Mouse (Mus musculus) lung, embryonic 15.5 days (tissue): Measurements from ENCODE around the gene Stx6. TPM values are rescaled to one million over a fixed set of nuclear protein-coding genes. Genes with fewer than 3 reads are reported as not detected.
"Not testable (repeated sequence)": the region's sequence is repeated elsewhere in the genome, so short reads cannot be mapped to it uniquely, and the experiment has no call there.

Experiments used
- ATAC-seq: fragments of 200-750 bp; cut with Nextera tagmentation; 2 replicates; pipeline ENCODE4 v1.8.0; 2017; ENCODE audit warnings: moderate number of reproducible peaks, borderline replicate concordance; ENCODE audit not compliant: low FRiP score, low TSS enrichment; ENCODE audit errors: extremely low read depth
- H3K27ac ChIP-seq: fragments of 300-500 bp; sonication (generic); 2 replicates; pipeline ENCODE4 v1.5.1; 2015; ENCODE audit warnings: moderate library complexity, mild to moderate bottlenecking, inconsistent platforms
- H3K27me3 ChIP-seq: fragments of 300-500 bp; sonication (generic); 2 replicates; pipeline ENCODE4 v1.6.1; 2015; ENCODE audit warnings: inconsistent platforms
- H3K36me3 ChIP-seq: fragments of 300-500 bp; sonication (generic); 2 replicates; pipeline ENCODE4 v1.6.1; 2015; ENCODE audit warnings: inconsistent platforms
- H3K4me1 ChIP-seq: fragments of 300-500 bp; sonication (generic); 2 replicates; pipeline ENCODE4 v1.6.1; 2015; ENCODE audit warnings: inconsistent platforms
- H3K4me2 ChIP-seq: fragments of 300-500 bp; sonication (generic); 2 replicates; pipeline ENCODE4 v1.6.1; 2015; ENCODE audit warnings: inconsistent platforms, mild to moderate bottlenecking, moderate library complexity
- H3K4me3 ChIP-seq: fragments of 300-500 bp; sonication (generic); 2 replicates; pipeline ENCODE4 v1.5.1; 2015; ENCODE audit warnings: mild to moderate bottlenecking, inconsistent platforms
- H3K9ac ChIP-seq: fragments of 300-500 bp; sonication (generic); 2 replicates; pipeline ENCODE4 v1.6.1; 2015; ENCODE audit warnings: inconsistent platforms
- H3K9me3 ChIP-seq: fragments of 300-500 bp; sonication (generic); 2 replicates; pipeline ENCODE4 v1.6.1; 2016; ENCODE audit warnings: inconsistent platforms
- WGBS: fragments of 180-500 bp; shearing (Covaris S2); methylation state at CpG from one replicate; pipeline ENCODE4 v1.1.7; 2015; 5-methylcytosine and 5-hydroxymethylcytosine counted together
- polyA plus RNA-seq: library from polyadenylated mRNA; unstranded; fragments of >200 nt; fragmentation: Nextera tagmentation; extraction: Ambion mirVana; gene quantifications from 2 replicates; pipeline ENCODE4 v1.2.1, GENCODE M21; 2015

The Stx6 gene
- polyA plus RNA-seq, 1 experiment from 2014 or later, result 81.5 TPM

DNA sequence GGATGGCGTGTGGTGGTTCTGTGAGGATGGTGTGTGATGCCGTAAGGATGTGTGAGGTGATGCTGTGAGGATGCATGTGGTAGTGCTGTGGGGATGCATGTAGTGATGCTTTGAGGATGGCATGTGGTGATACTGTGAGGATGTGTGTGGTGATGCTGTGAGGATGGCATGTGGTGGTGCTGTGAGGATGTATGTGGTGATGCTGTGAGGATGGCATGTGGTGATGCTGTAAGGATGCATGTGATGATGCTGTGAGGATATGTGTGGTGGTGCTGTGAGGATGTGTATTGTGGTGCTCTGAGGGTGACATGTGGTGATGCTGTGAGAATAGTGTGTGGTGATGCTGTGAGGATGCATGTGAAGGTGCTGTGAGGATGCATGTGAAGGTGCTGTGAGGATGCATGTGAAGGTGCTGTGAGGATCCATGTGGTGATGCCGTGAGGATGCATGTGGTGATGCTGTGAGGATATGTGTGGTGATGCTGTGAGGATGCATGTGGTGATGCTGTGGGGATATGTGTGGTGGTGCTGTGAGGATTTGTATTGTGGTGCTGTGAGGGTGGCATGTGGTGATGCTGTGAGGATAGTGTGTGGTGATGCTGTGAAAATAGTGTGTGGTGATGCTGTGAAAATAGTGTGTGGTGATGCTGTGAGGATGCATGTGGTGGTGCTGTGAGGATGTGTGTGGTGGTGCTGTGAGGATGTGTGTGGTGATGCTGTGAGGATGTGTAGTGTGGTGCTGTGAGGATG lies 14.6 kb downstream of the Stx6 start:
- Histone ChIP-seq H3K9me3 (no peaks in the 10 kb centered on the region), H3K27me3 (no peaks in the 10 kb centered on the region), H3K4me3 (no peak overlapping the region), H3K27ac (no peak overlapping the region), H3K36me3 (peaks cover 20% of the 10 kb centered on the region), H3K4me1 (peaks cover 2% of the 10 kb centered on the region; the same call in 1 of the 2 replicates), H3K4me2 (no peak overlapping the region), H3K9ac (no peak overlapping the region)
- no peak for ATAC-seq
- WGBS, result 82% methylated on average over 3 of the region's 3 CpGs

DNA sequence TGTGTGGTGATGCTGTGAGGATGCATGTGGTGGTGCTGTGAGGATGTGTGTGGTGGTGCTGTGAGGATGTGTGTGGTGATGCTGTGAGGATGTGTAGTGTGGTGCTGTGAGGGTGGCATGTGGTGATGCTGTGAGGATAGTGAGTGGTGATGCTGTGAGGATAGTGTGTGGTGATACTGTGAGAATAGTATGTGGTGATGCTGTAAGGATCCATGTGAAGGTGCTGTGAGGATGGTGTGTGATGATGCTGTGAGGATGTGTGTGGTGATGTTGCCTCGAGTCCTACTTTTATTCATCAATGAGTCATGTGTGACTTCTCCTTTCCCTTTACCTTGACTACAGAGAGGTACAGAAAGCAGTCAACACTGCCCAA lies 15.1 kb downstream of the Stx6 start:
- 85% methylated on average over 1 of the region's 1 CpGs for WGBS
- H3K9ac ChIP-seq, H3K27ac ChIP-seq, ATAC-seq, H3K4me1 ChIP-seq, H3K27me3 ChIP-seq, H3K9me3 ChIP-seq, H3K4me3 ChIP-seq, H3K4me2 ChIP-seq: not testable (repeated sequence)
- peaks cover 22% of the 10 kb centered on the region for H3K36me3 ChIP-seq

DNA sequence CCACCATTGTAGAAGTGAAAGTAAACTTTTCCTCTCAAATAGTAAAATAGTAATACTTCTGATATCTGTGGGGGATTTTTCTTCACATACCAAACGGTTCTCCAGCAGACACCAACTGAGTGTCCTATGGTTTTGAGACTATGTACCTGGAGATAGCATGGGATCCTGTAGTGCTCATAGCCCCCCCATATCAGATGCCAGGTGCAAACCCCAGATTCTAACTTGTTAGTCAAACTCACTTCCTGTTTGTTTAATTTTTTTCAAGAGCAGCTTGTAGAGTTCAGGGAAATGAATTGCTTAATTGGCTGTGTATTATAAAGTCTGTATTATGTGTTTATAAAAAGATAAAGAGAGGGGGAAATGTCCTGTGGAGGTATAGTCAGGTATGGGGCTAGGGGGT lies 15.9 kb downstream of the Stx6 start:
- no peak overlapping the region for H3K9ac ChIP-seq
- no peaks in the 10 kb centered on the region for H3K27me3 ChIP-seq
- no peak overlapping the region for H3K27ac ChIP-seq
- no peak overlapping the region for H3K4me3 ChIP-seq
- no peaks in the 10 kb centered on the region for H3K4me1 ChIP-seq
- WGBS, result 67% methylated on average over 1 of the region's 1 CpGs
- H3K9me3 ChIP-seq, result no peaks in the 10 kb centered on the region
- H3K36me3 ChIP-seq, result peaks cover 22% of the 10 kb centered on the region
- no peak overlapping the region for H3K4me2 ChIP-seq
- ATAC-seq, result no peak

DNA sequence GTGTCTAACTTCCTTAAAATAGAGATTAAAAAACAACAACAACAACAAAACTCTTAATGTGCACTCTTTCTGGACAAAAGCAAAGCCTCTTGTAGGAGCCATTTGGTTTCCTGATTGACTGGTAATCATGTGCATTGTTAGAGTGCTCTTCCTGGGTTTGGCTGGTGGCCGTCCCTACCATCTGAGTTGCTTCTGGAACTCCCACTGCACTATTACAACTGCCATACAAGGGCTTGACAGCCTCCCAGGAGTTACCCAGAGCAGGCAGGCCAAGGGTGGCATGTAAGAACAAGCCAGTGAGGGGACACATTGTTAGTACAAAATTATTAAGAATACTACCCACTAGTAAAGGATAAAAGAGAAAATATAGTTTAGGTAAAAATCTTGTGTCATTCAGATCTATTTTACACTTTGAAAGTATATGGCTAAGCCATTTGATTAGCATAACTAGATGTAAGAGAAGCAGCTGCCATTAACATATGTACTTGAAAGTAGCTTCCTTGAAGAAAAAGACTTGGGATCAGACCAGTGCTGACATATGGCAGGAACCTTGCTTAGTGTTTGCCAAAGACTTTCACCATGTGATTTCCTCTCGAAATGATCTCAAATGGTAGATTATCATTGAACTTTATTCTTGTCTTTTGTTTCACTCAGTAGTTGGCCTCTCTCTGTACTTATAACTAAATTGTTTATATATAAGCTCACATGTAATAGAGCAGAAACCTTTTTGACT lies 19.8 kb downstream of the Stx6 start:
- 81% methylated on average over 2 of the region's 2 CpGs for WGBS
- no peak for ATAC-seq
- Histone ChIP-seq H3K4me1 (no peaks in the 10 kb centered on the region), H3K36me3 (peaks cover 32% of the 10 kb centered on the region), H3K27me3 (no peaks in the 10 kb centered on the region), H3K27ac (no peak overlapping the region), H3K4me2 (no peak overlapping the region), H3K9ac (no peak overlapping the region), H3K9me3 (no peaks in the 10 kb centered on the region), H3K4me3 (no peak overlapping the region)

DNA sequence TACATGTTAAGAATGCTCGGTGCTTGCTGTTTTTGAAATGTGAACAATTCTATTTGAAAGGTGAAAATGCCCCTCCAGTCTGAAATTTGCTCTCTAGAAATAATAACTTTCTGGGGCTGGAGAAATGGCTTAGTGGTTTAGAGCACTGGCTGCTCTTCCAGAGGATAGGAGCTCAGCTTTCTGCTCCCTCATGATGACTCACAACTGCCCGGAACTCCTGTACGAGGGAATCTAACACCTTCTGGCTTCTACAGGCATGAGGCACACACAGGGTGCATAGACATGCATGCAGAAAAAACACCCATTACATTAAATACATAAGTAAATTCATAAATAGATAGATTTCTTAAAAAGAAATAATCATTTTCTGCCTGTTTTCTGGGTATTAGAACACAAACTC lies 25.7 kb downstream of the Stx6 start:
- Histone ChIP-seq H3K27ac (no peak overlapping the region), H3K36me3 (peaks cover 24% of the 10 kb centered on the region; the same call in 1 of the 2 replicates), H3K4me2 (no peak overlapping the region), H3K27me3 (no peaks in the 10 kb centered on the region), H3K4me3 (no peak overlapping the region), H3K4me1 (no peaks in the 10 kb centered on the region), H3K9me3 (no peaks in the 10 kb centered on the region), H3K9ac (no peak overlapping the region)
- ATAC-seq, result no peak
- 79% methylated on average over 3 of the region's 3 CpGs for WGBS

DNA sequence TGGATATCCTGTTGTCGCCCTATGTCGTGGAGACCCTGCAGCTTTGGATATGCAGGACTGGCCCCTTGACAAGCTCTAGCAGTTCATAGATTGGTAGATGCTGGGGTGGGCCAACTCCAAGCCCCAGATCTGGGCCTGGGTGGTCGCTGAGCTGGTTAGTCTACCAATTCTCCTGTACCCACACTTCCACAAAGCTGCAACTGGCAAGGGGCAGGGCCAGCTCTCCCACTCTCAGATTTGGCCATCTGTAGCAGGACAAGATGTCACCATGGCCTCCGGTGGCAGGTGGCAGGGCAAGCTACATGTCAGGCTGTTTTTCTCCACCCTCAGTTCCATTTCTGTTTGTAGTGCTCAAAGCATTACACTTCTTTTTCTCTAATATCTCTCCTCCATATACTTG lies 30.1 kb downstream of the Stx6 start:
- Histone ChIP-seq H3K4me3 (no peak overlapping the region), H3K9ac (no peak overlapping the region), H3K4me2 (no peak overlapping the region), H3K9me3 (no peaks in the 10 kb centered on the region), H3K36me3 (peaks cover 31% of the 10 kb centered on the region), H3K27ac (no peak overlapping the region), H3K4me1 (peaks cover 15% of the 10 kb centered on the region; the same call in 1 of the 2 replicates), H3K27me3 (no peaks in the 10 kb centered on the region)
- ATAC-seq, result no peak
- 93% methylated on average over 4 of the region's 4 CpGs for WGBS

DNA sequence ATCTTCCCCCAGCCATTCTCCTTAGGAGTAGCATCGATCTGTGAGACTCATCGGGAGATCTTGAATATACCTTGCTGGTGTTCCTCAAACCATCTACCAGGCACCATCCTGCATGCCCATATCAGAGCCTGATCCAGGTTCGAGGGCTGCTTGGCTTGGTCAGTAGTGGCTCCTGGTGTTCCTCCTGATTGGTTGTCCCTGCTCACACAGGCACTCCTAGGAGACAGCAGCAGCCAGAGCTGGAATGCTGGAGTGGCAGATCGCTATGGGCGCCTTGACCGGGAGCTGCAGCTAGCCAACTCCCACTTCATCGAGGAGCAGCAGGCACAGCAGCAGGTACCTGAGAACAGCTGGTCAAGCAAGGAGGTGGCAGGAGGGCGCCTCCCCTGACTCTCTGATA lies 32.7 kb downstream of the Stx6 start:
- H3K4me3 ChIP-seq, result no peak overlapping the region
- H3K4me1 ChIP-seq, result peaks cover 15% of the 10 kb centered on the region; the same call in 1 of the 2 replicates
- peaks cover 31% of the 10 kb centered on the region for H3K36me3 ChIP-seq
- no peak; the same call in 1 of the 2 replicates for ATAC-seq
- 81% methylated on average over 8 of the region's 8 CpGs for WGBS
- no peaks in the 10 kb centered on the region for H3K27me3 ChIP-seq
- H3K27ac ChIP-seq, result no peak overlapping the region
- H3K9me3 ChIP-seq, result no peaks in the 10 kb centered on the region
- no peak overlapping the region for H3K4me2 ChIP-seq
- no peak overlapping the region for H3K9ac ChIP-seq

DNA sequence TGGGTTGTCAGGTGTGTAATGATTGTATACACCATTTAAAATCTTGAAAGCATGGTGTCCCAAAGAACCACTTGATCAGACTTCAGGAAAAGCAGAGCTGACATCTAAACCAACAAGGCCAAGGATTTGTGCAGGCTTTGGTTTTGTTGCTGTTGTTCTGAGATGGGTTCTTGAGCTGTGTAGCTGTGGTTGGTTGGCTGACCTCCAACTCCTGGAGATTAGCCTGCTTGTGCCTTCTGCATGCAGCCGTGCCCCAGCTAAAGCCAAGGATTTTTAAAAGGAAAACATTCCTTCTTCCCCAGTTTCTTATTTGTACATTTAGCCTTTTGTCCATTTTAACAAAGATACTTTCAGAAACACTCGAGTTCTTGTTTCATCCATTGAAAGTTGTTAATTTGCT lies 33.2 kb downstream of the Stx6 start:
- no peak overlapping the region for H3K4me2 ChIP-seq
- no peak overlapping the region for H3K4me3 ChIP-seq
- no peak overlapping the region for H3K27ac ChIP-seq
- ATAC-seq, result peak; percentile 62; the same call in 1 of the 2 replicates
- no peak overlapping the region for H3K9ac ChIP-seq
- 61% methylated on average over 2 of the region's 2 CpGs for WGBS
- no peaks in the 10 kb centered on the region for H3K9me3 ChIP-seq
- H3K4me1 ChIP-seq, result peaks cover 15% of the 10 kb centered on the region; the same call in 1 of the 2 replicates
- H3K36me3 ChIP-seq, result peaks cover 31% of the 10 kb centered on the region
- no peaks in the 10 kb centered on the region for H3K27me3 ChIP-seq

DNA sequence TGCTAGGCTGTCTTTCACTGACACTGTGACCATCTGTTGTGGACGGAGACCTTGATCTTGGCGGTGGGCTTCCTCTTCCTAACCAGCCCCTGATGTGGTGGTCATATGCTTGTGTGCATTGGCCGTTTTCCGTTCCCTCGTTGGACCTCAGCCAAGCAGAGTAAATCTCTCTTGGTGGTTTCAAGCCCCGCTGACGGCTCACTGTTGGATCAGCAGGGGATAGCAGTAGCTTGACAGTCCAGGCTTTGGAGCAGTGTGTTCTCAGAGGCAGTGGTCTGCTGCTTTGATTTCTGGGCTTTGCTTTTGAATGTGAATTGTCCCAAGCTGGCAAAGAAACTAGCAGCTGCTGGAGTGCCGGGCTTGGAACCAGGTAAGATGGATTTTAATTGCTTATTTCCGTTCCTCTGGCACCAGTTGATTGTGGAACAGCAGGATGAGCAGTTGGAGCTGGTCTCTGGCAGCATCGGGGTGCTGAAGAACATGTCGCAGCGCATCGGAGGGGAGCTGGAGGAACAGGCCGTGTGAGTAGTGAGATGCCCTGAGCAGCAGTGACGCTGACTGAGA lies 34.4 kb downstream of the Stx6 start:
- 57% methylated on average over 15 of the region's 15 CpGs for WGBS

DNA sequence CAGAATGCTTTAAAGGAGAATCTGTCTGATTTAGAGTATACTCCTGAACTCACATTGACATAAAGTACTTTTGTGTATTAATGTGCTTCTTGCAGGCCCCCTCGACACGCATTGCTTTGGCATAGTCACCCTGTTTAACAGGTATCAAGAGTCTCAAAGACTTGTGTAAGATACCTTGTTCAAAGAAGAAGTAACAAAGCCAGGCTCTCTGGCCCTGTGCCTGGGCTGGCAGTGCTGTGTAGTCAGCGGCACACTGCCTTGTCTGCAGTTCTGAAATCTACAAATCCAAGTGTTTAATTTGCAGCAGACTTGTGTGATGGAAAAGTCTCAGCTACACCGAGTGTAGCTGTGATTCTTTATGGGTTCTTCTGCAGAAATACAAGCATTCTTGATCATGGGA lies 38.2 kb downstream of the Stx6 start:
- Histone ChIP-seq H3K9ac (no peak overlapping the region), H3K27ac (no peak overlapping the region), H3K4me3 (no peak overlapping the region), H3K9me3 (no peaks in the 10 kb centered on the region), H3K4me2 (no peak overlapping the region), H3K4me1 (peaks cover 15% of the 10 kb centered on the region; the same call in 1 of the 2 replicates), H3K36me3 (no peaks in the 10 kb centered on the region; the same call in 1 of the 2 replicates), H3K27me3 (no peaks in the 10 kb centered on the region)
- 58% methylated on average over 4 of the region's 4 CpGs for WGBS
- no peak for ATAC-seq

More for the DNA sequence above, 34.4 kb downstream of the Stx6 start:
- H3K4me1 ChIP-seq, result peaks cover 19% of the 10 kb centered on the region; the same call in 1 of the 2 replicates
- no peaks in the 10 kb centered on the region for H3K27me3 ChIP-seq
- no peak overlapping the region for H3K4me2 ChIP-seq
- no peaks in the 10 kb centered on the region for H3K9me3 ChIP-seq
- no peak overlapping the region for H3K4me3 ChIP-seq
- H3K27ac ChIP-seq, result no peak overlapping the region
- peaks cover 27% of the 10 kb centered on the region for H3K36me3 ChIP-seq
- no peak overlapping the region for H3K9ac ChIP-seq
- no peak for ATAC-seq

DNA sequence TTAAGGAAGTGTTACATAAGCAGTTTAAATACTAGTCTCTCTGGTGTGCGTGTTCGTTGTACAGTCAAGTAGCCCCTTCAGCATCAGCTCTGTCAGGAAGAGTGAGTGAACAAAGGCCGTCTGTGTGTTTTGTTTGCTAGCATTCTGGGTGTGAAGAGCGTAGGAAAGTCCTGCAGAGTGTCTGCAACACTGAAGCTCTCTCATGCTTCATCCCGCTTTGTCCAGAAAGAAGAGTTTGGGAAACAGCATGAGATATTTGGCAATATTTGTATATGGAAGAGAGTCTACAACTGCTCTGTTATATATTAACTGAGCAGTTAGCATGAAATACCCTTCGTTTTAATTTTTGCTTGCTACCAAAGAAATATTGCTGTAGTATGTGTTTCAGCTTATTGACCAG lies 41.0 kb downstream of the Stx6 start:
- Histone ChIP-seq H3K4me1 (peaks cover 13% of the 10 kb centered on the region), H3K9me3 (no peaks in the 10 kb centered on the region), H3K9ac (no peak overlapping the region), H3K27me3 (no peaks in the 10 kb centered on the region), H3K4me3 (no peak overlapping the region), H3K4me2 (no peak overlapping the region), H3K27ac (no peak overlapping the region), H3K36me3 (peaks cover 5% of the 10 kb centered on the region; the same call in 1 of the 2 replicates)
- WGBS, result 59% methylated on average over 6 of the region's 6 CpGs
- peak; percentile 25; the same call in 1 of the 2 replicates for ATAC-seq

DNA sequence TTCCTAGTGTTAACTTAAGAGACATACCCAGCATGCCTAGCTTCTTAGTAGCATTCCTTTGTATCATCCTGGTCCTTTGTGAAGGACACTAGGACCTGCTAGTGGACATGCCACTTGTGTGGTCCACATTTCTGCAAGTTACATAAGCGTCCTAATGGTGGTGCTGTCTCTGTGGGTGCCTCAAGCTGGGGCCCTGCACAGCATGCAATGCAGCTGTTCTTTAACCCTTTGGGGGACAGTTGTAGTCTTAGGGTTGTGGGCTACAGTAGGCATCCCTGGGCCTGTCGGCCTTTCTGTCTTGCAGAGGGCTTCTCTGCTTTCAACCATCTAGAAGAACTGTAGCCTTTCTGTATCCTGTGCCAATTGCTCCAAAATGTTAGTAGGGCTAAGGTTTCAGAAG lies 42.5 kb downstream of the Stx6 start:
- Histone ChIP-seq H3K27ac (no peak overlapping the region), H3K36me3 (peaks cover 5% of the 10 kb centered on the region; the same call in 1 of the 2 replicates), H3K4me3 (no peak overlapping the region), H3K4me2 (no peak overlapping the region), H3K9ac (no peak overlapping the region), H3K27me3 (no peaks in the 10 kb centered on the region), H3K9me3 (no peaks in the 10 kb centered on the region), H3K4me1 (peaks cover 26% of the 10 kb centered on the region)
- no peak for ATAC-seq
- WGBS, result 60% methylated on average over 2 of the region's 2 CpGs
